Mouse (Mus musculus) lung, embryonic 15.5 days (tissue): ENCODE results near the gene Tcaf1. TPM values are rescaled to one million over a fixed set of nuclear protein-coding genes. Genes with fewer than 3 reads are reported as not detected.
A peak's percentile ranks its signal among the peaks of the same experiment; 100 is the strongest.

Experiments
- ATAC-seq: fragments of 200-750 bp; cut with Nextera tagmentation; 2 replicates; pipeline ENCODE4 v1.8.0; 2017; ENCODE audit warnings: moderate number of reproducible peaks, borderline replicate concordance; ENCODE audit not compliant: low FRiP score, low TSS enrichment; ENCODE audit errors: extremely low read depth
- H3K27ac ChIP-seq: fragments of 300-500 bp; sonication (generic); 2 replicates; pipeline ENCODE4 v1.5.1; 2015; ENCODE audit warnings: moderate library complexity, mild to moderate bottlenecking, inconsistent platforms
- H3K27me3 ChIP-seq: fragments of 300-500 bp; sonication (generic); 2 replicates; pipeline ENCODE4 v1.6.1; 2015; ENCODE audit warnings: inconsistent platforms
- H3K36me3 ChIP-seq: fragments of 300-500 bp; sonication (generic); 2 replicates; pipeline ENCODE4 v1.6.1; 2015; ENCODE audit warnings: inconsistent platforms
- H3K4me1 ChIP-seq: fragments of 300-500 bp; sonication (generic); 2 replicates; pipeline ENCODE4 v1.6.1; 2015; ENCODE audit warnings: inconsistent platforms
- H3K4me2 ChIP-seq: fragments of 300-500 bp; sonication (generic); 2 replicates; pipeline ENCODE4 v1.6.1; 2015; ENCODE audit warnings: inconsistent platforms, mild to moderate bottlenecking, moderate library complexity
- H3K4me3 ChIP-seq: fragments of 300-500 bp; sonication (generic); 2 replicates; pipeline ENCODE4 v1.5.1; 2015; ENCODE audit warnings: mild to moderate bottlenecking, inconsistent platforms
- H3K9ac ChIP-seq: fragments of 300-500 bp; sonication (generic); 2 replicates; pipeline ENCODE4 v1.6.1; 2015; ENCODE audit warnings: inconsistent platforms
- H3K9me3 ChIP-seq: fragments of 300-500 bp; sonication (generic); 2 replicates; pipeline ENCODE4 v1.6.1; 2016; ENCODE audit warnings: inconsistent platforms
- WGBS: fragments of 180-500 bp; shearing (Covaris S2); methylation state at CpG from one replicate; pipeline ENCODE4 v1.1.7; 2015; 5-methylcytosine and 5-hydroxymethylcytosine counted together
- polyA plus RNA-seq: library from polyadenylated mRNA; unstranded; fragments of >200 nt; fragmentation: Nextera tagmentation; extraction: Ambion mirVana; gene quantifications from 2 replicates; pipeline ENCODE4 v1.2.1, GENCODE M21; 2015

The Tcaf1 gene
- polyA plus RNA-seq, 1 experiment from 2014 or later = 74.2 TPM

DNA sequence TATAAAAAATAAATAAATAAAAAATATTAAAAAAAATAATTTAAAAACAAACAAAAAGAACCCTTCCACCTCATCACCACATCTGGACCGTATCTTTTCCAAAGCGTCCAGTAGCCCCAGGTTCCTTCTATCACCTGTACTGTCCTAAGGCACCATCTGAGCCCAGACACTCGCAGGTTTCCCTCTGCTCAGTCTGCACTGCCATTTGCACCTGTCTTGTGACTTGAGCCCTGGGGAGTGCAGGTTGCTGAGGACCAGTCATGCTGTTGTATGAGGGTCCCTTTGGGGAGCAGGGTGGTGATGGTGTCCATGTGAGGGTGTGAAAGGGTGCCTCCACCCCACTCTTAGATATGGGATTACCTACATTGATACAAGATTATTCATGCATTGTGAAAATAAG, 33.9 kb downstream of the Tcaf1 start:
- H3K36me3 ChIP-seq = peaks cover 60% of the 10 kb centered on the region
- no peak for ATAC-seq

DNA sequence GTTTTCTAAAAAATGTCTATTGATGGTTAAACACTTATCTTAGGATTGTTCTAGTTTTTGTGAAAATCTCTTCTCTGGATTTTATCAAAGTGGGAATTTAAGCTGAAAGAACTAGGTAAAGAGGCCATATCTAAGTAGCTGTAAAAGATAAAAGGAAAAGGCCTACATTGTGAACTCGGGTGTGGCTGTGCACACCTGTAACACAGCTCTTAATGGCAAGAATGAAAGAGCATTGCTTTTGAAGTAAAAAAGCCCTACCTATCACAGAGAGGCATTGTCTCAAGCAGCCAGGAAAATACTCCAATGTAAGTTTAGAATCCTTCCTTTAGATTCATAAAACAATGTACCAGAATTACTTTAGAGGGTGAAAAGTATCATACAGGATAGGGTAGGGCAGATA, 38.1 kb downstream of the Tcaf1 start:
- H3K9ac ChIP-seq = no peak overlapping the region
- no peaks in the 10 kb centered on the region for H3K27me3 ChIP-seq
- H3K4me1 ChIP-seq = no peaks in the 10 kb centered on the region
- no peak overlapping the region for H3K27ac ChIP-seq
- no peak for ATAC-seq
- no peak overlapping the region for H3K4me3 ChIP-seq
- peaks cover 47% of the 10 kb centered on the region for H3K36me3 ChIP-seq
- no peaks in the 10 kb centered on the region for H3K9me3 ChIP-seq
- 69% methylated on average over 1 of the region's 1 CpGs for WGBS
- H3K4me2 ChIP-seq = no peak overlapping the region

More for the DNA sequence above, 33.9 kb downstream of the Tcaf1 start:
- Histone ChIP-seq H3K4me2 (no peak overlapping the region), H3K4me1 (no peaks in the 10 kb centered on the region), H3K27me3 (no peaks in the 10 kb centered on the region), H3K27ac (no peak overlapping the region), H3K4me3 (no peak overlapping the region), H3K9me3 (no peaks in the 10 kb centered on the region), H3K9ac (no peak overlapping the region)
- 82% methylated on average over 3 of the region's 3 CpGs for WGBS

DNA sequence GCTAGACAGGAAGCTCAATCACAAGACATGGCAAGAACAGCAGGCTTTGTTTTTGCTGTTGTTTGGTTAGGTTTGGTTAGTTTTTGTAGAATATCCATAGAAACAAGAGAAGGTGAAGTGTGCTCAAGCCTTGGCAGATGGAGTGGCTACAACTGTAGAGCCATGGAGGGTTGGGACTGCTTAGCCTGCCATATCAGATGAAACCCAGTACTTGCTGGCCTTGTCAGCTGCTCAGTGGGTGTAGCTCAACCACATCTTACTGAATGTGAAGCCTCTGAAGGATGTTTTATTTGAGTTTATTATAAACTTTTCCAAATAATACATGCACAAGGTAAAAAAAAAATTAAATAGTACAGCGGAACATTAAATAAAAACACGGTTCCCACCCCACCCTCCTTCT, 42.2 kb downstream of the Tcaf1 start:
- H3K9me3 ChIP-seq = no peaks in the 10 kb centered on the region
- WGBS = 85% methylated on average over 2 of the region's 2 CpGs
- no peak for ATAC-seq
- H3K36me3 ChIP-seq = peaks cover 11% of the 10 kb centered on the region
- H3K4me1 ChIP-seq = no peaks in the 10 kb centered on the region
- H3K4me3 ChIP-seq = no peak overlapping the region
- H3K27me3 ChIP-seq = no peaks in the 10 kb centered on the region
- no peak overlapping the region for H3K9ac ChIP-seq
- H3K27ac ChIP-seq = no peak overlapping the region
- no peak overlapping the region for H3K4me2 ChIP-seq

DNA sequence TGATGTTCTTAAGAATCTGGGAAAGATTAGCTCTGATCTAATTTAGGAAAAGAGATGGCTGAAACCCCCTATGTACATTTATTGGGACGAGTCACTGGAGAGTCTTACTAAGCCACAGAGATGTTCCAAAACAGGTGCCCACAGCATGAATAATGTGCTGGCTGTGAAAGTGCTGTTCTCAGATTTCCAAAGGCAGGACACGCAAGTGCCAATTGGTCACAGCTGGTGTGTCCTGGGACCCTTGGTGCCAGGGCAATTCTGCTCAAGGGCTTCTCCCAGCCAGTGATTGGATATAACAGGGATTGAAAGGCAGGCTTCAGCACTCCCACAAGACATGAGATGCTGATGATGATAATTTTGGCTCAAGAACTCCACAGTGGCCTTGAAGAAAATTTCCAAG, 48.1 kb downstream of the Tcaf1 start:
- WGBS = 59% methylated on average over 2 of the region's 2 CpGs

DNA sequence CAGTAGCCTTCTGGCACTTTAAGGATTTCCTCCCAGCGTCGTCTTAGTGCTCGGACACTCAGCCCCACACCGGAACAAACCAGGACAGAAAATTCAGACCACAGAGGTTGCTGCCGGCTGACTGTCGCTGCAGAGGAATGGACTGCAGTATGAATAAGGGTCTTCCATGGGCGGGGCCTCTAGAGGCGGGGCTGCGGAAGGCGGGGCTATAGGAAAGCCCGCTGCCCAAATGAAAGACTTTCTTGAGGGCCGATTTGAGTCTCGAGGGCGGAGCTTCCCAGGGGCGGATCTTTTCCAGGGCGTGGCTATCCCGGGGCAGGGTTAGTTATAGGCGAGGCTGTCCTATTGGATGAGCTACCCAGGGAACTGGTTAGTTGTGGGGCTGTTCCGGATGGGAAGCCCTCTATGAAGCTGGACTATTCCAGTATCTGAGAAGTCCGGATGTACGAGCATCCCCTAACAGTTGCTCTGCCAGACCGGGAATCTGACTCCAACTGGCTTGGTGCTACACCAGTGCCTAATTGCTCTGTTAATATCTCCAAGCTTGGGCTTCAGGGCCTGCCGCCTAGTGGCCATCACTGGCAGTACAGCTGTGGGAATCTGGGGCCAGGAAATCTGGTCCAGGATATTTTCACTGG, 64.9 kb downstream of the Tcaf1 start, which contains the start of gene Tcaf2:
Gene Tcaf2, minus strand, starts transcription at position 343 of the 638 bp plus-strand sequence.
- H3K4me1 ChIP-seq = peaks cover 6% of the 10 kb centered on the region; the same call in 1 of the 2 replicates
- no peak within 1 kb of the TSS; the same call in 1 of the 2 replicates for H3K27ac ChIP-seq
- under 1% methylated on average over 23 of the region's 23 CpGs for WGBS
- H3K4me2 ChIP-seq = peak within 1 kb of the TSS; percentile 67
- 0 out of 2 replicates have a peak within 1 kb of the TSS, but pooled peaks have one; percentile 12 for H3K9ac ChIP-seq
- no peaks in the 10 kb centered on the region for H3K27me3 ChIP-seq
- ATAC-seq = peak; percentile 99
- H3K36me3 ChIP-seq = no peaks in the 10 kb centered on the region
- H3K4me3 ChIP-seq = peak within 1 kb of the TSS; percentile 43
- H3K9me3 ChIP-seq = no peaks in the 10 kb centered on the region

More for the DNA sequence above, 48.1 kb downstream of the Tcaf1 start:
- ATAC-seq = no peak
- Histone ChIP-seq H3K27me3 (no peaks in the 10 kb centered on the region), H3K4me3 (no peak overlapping the region), H3K9me3 (no peaks in the 10 kb centered on the region), H3K36me3 (no peaks in the 10 kb centered on the region), H3K4me2 (no peak overlapping the region), H3K4me1 (no peaks in the 10 kb centered on the region), H3K27ac (no peak overlapping the region), H3K9ac (no peak overlapping the region)

DNA sequence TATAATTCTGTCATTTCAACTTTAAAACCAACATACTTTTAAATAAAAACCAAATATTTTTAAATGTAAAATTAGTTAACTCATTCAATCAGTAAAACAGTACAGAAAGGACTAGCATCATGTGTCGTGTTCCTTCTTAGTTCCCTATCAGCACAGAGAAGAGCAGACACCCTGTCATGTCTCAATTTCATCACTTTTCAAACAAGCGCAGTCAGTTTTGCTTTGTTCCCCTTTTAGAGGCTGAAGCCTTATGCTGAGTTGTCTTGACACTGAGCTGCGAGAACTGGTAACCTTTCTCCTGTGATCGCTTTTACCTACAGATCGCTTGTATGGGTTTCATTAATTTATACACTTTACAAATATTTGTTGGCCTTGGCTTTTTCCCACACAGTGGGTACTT, 75.5 kb downstream of the Tcaf1 start:
- Histone ChIP-seq H3K27ac (no peak overlapping the region), H3K4me3 (no peak overlapping the region), H3K4me2 (no peak overlapping the region), H3K9ac (no peak overlapping the region), H3K4me1 (no peaks in the 10 kb centered on the region), H3K36me3 (no peaks in the 10 kb centered on the region), H3K9me3 (no peaks in the 10 kb centered on the region), H3K27me3 (no peaks in the 10 kb centered on the region)
- 73% methylated on average over 5 of the region's 5 CpGs for WGBS
- ATAC-seq = no peak

DNA sequence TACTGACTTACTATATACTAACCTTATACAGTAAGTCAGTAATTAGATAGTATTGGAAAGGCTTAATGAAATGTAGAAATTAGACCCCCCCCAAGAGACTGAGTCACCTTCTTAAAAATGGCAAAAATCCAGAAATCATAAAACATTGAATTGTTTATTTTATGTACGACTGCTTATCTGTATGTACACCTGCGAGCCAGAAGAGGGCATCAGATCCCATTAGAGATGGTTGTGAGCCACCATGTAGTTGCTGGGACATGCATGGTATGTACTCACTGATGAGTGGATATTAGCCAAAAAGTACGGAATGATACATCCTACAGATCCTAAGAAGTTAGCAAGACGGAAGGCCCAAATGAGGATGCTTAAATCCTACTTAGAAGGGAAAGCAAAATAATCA, 78.5 kb downstream of the Tcaf1 start:
- no peaks in the 10 kb centered on the region for H3K4me1 ChIP-seq
- ATAC-seq = no peak
- H3K4me2 ChIP-seq = no peak overlapping the region
- 52% methylated on average over 4 of the region's 4 CpGs for WGBS
- H3K36me3 ChIP-seq = no peaks in the 10 kb centered on the region
- H3K9ac ChIP-seq = no peak overlapping the region
- H3K27ac ChIP-seq = no peak overlapping the region
- no peak overlapping the region for H3K4me3 ChIP-seq
- no peaks in the 10 kb centered on the region for H3K27me3 ChIP-seq
- H3K9me3 ChIP-seq = no peaks in the 10 kb centered on the region

Other genes starting within 250 kb of the Tcaf1 start
- gene Olfr458, start 244.9 kb downstream of the Tcaf1 start, polyA plus RNA-seq = not detected in 2 replicates
- gene Olfr457, start 233.8 kb downstream of the Tcaf1 start, polyA plus RNA-seq = not detected in 2 replicates
- 0.15 TPM in 1 of 2 replicates, not detected in the other for gene Olfr456, start 222.9 kb downstream of the Tcaf1 start, polyA plus RNA-seq
- gene Olfr455, start 162.5 kb downstream of the Tcaf1 start, polyA plus RNA-seq = not detected in 2 replicates
- gene Tcaf3, start 112.4 kb downstream of the Tcaf1 start, polyA plus RNA-seq = not detected in 2 replicates
- 9.0 TPM in 2 replicates for gene Tcaf2, start 64.8 kb downstream of the Tcaf1 start, polyA plus RNA-seq
- gene Olfr453, start 29.3 kb upstream of the Tcaf1 start, polyA plus RNA-seq = not detected in 2 replicates
- not detected in 2 replicates for gene Olfr38, start 46.3 kb upstream of the Tcaf1 start, polyA plus RNA-seq
- gene Olfr452, start 75.0 kb upstream of the Tcaf1 start, polyA plus RNA-seq = not detected in 2 replicates
- not detected in 2 replicates for gene Olfr450, start 101.9 kb upstream of the Tcaf1 start, polyA plus RNA-seq
- gene Olfr449, start 124.3 kb upstream of the Tcaf1 start, polyA plus RNA-seq = not detected in 2 replicates
- not detected in 2 replicates for gene Olfr448, start 180.4 kb upstream of the Tcaf1 start, polyA plus RNA-seq
- not detected in 2 replicates for gene Olfr447, start 198.8 kb upstream of the Tcaf1 start, polyA plus RNA-seq
- gene Olfr446, start 211.3 kb upstream of the Tcaf1 start, polyA plus RNA-seq = not detected in 2 replicates
- not detected in 2 replicates for gene Olfr444, start 239.0 kb upstream of the Tcaf1 start, polyA plus RNA-seq